Mouse (Mus musculus): ENCODE measurements around the gene Eif3f. TPM values are rescaled to one million over a fixed set of nuclear protein-coding genes. Genes with fewer than 3 reads are reported as not detected.

Eif3f gene
- 93.2 and 111 TPM in 2 replicates for polyA plus RNA-seq (2015; fragmentation: Nextera tagmentation; extraction: Ambion mirVana)

DNA sequence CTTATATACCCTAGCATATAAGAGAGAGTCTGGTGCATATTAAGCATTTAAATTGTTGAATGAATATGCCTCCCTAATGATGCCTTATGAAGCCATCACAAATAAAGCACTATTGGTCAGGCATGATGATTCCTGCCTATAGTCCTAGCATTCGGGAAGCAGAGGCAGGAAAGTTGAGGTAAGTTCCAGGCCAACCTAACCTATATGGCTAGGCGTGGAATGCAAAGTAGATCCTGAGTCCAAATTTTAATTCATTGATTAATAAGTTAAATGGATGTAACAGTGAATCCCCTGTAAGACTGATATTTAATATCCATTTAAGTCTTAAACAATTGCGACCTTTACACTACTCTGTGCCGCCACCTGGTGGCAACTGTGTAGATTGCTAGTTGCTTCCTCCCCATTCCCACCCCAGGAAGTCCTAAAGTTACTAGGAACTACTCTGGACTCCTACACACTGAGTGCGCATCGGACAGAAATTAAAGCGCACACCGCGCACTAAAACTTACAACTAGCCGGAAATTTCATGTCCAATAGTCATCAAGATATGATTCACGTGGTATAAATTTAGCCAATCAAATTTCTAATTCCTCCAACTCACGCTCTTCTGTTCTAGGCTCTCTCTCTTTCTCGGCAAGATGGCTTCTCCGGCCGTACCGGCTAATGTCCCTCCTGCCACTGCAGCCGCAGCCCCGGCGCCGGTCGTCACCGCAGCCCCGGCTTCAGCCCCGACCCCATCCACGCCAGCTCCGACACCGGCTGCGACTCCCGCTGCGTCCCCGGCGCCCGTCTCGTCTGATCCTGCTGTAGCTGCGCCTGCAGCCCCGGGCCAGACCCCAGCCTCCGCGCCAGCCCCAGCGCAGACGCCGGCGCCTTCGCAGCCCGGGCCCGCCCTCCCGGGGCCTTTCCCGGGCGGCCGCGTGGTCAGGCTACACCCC is at the start of gene Eif3f:
Gene Eif3f (plus strand): TSS at position 624 of the 938 bp plus-strand sequence.
- Histone ChIP-seq H3K27ac (peak within 1 kb of the TSS; percentile 70), H3K9ac (peak within 1 kb of the TSS; percentile 98), H3K9me3 (no peaks in the 10 kb centered on the region), H3K4me1 (peaks cover 15% of the 10 kb centered on the region), H3K4me2 (peak within 1 kb of the TSS; percentile 80), H3K36me3 (peaks cover 26% of the 10 kb centered on the region), H3K4me3 (peak within 1 kb of the TSS; percentile 100), H3K27me3 (no peaks in the 10 kb centered on the region)
- 2% methylated on average over 50 of the region's 50 CpGs for WGBS
- ATAC-seq (ENCODE audit: insufficient number of reproducible peaks, insufficient read depth, low FRiP score, low TSS enrichment, low read depth) = peak; percentile 95

DNA sequence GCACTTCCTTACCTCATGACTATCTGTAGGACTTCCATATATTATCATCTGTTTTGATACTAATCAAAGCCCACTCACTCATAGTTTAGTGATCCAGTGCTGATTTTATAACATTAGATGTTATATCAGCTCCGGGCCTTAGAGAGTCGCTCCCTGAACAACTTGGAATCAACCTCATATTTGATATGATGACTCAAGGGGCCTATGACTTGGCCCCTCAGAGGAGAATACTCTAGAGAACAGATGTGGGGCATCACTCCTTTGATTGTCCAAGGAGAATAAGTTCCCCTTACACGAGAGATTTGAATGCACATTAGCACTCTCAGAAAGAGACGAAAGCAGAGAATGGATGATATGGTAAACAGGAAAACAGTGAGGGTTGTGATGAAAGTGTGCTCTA is 49.3 kb upstream of the Eif3f start, which contains the start of gene Olfr518:
Gene Olfr518 (minus strand): TSS at position 101 of the 400 bp plus-strand sequence.
- Histone ChIP-seq H3K9ac (no peak within 1 kb of the TSS), H3K9me3 (no peaks in the 10 kb centered on the region), H3K36me3 (no peaks in the 10 kb centered on the region), H3K4me3 (no peak within 1 kb of the TSS), H3K4me2 (no peak within 1 kb of the TSS), H3K27me3 (no peaks in the 10 kb centered on the region), H3K27ac (no peak within 1 kb of the TSS), H3K4me1 (no peaks in the 10 kb centered on the region)
- no peak for ATAC-seq (ENCODE audit: insufficient number of reproducible peaks, insufficient read depth, low FRiP score, low TSS enrichment, low read depth)
- 86% methylated on average over 4 of the region's 4 CpGs for WGBS

GRCm38 (mm10) chr7:108894320-108894719 is 39.9 kb upstream of the Eif3f start, which contains the start of gene Olfr519:
Gene Olfr519 (minus strand): TSS chr7:108894420.
- H3K4me3 ChIP-seq = no peak within 1 kb of the TSS
- no peaks in the 10 kb centered on the region for H3K4me1 ChIP-seq
- H3K27me3 ChIP-seq = no peaks in the 10 kb centered on the region
- WGBS = 86% methylated on average over 5 of the region's 5 CpGs
- ATAC-seq (ENCODE audit: insufficient number of reproducible peaks, insufficient read depth, low FRiP score, low TSS enrichment, low read depth) = no peak
- H3K9ac ChIP-seq = no peak within 1 kb of the TSS
- no peak within 1 kb of the TSS for H3K27ac ChIP-seq
- no peak within 1 kb of the TSS for H3K4me2 ChIP-seq
- no peaks in the 10 kb centered on the region for H3K36me3 ChIP-seq
- no peaks in the 10 kb centered on the region for H3K9me3 ChIP-seq

DNA sequence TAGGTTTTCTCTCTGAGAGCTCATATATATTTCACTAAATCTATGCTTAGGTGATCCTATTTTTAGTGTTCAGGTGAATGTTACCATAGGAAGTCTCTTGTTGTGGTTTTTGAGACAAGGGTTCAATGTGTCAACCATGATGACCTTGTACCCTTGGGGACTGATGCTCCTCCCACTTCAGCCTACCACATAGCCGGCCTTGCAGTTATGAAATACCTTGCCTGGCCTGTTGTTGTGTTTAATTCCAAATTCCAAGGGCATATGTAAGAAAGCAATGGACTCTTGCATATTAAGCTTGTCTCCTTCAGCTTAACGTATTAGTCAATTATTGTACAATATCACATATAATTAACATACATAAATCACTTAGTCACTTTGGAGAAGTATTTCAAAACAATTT is 30.2 kb upstream of the Eif3f start:
- no peaks in the 10 kb centered on the region for H3K36me3 ChIP-seq
- no peak overlapping the region for H3K9ac ChIP-seq
- no peaks in the 10 kb centered on the region for H3K27me3 ChIP-seq
- H3K4me3 ChIP-seq = no peak overlapping the region
- no peak overlapping the region for H3K4me2 ChIP-seq
- H3K4me1 ChIP-seq = no peaks in the 10 kb centered on the region
- H3K9me3 ChIP-seq = no peaks in the 10 kb centered on the region
- 73% methylated on average over 2 of the region's 2 CpGs for WGBS
- no peak overlapping the region for H3K27ac ChIP-seq
- ATAC-seq (ENCODE audit: insufficient number of reproducible peaks, insufficient read depth, low FRiP score, low TSS enrichment, low read depth) = no peak

GRCm38 (mm10) chr7:108927043-108927442 is 7.2 kb upstream of the Eif3f start:
- ATAC-seq (ENCODE audit: insufficient number of reproducible peaks, insufficient read depth, low FRiP score, low TSS enrichment, low read depth) = no peak
- 65% methylated on average over 4 of the region's 4 CpGs for WGBS
- H3K4me2 ChIP-seq = no peak overlapping the region

GRCm38 (mm10) chr7:108928280-108929188 is 5.7 kb upstream of the Eif3f start:
- no peak overlapping the region for H3K4me2 ChIP-seq
- no peak overlapping the region for H3K27ac ChIP-seq
- no peaks in the 10 kb centered on the region for H3K36me3 ChIP-seq
- 74% methylated on average over 11 of the region's 11 CpGs for WGBS
- no peaks in the 10 kb centered on the region for H3K9me3 ChIP-seq
- H3K4me1 ChIP-seq = no peaks in the 10 kb centered on the region
- no peaks in the 10 kb centered on the region for H3K27me3 ChIP-seq
- no peak for ATAC-seq (ENCODE audit: insufficient number of reproducible peaks, insufficient read depth, low FRiP score, low TSS enrichment, low read depth)
- H3K9ac ChIP-seq = no peak overlapping the region
- H3K4me3 ChIP-seq = no peak overlapping the region

More at GRCm38 (mm10) chr7:108927043-108927442, 7.2 kb upstream of the Eif3f start:
- H3K27ac ChIP-seq = no peak overlapping the region
- H3K4me3 ChIP-seq = no peak overlapping the region
- no peak overlapping the region for H3K9ac ChIP-seq
- no peaks in the 10 kb centered on the region for H3K4me1 ChIP-seq
- H3K27me3 ChIP-seq = no peaks in the 10 kb centered on the region
- no peaks in the 10 kb centered on the region for H3K9me3 ChIP-seq
- H3K36me3 ChIP-seq = no peaks in the 10 kb centered on the region

DNA sequence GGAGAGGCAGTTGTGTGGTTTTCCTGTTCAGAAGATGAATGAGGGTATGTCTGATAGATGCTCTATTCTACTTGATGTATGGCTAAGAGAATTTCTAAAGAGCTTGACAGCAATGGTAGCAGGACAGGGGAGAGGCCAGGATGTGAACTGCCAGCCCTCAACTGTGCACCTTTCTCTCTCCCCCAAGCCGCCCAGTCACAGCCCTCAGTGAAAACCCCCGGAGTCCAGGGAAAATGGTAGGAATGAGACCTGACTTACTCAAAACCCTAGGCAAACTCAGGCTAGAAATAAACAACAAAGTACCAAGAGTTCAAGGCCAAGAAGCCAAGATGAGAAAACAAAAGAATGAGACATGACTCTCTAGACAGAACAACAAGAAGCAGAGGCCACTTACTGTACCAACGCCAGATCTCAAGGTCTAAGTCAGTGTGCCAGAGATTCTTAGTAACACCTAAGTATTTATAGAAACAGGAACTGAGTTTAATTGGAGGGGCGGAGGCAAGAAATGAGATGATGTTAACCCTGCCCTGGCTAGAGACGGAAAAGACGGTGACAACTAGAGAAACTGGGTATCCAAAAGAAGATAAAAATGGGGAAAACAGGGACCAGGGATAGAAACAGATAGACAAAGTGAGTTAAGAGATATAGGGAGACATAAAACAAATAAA is 4.4 kb upstream of the Eif3f start, which contains the start of gene Nlrp10:
Gene Nlrp10 (minus strand): TSS at position 453 of the 668 bp plus-strand sequence.
- no peak for ATAC-seq (ENCODE audit: insufficient number of reproducible peaks, insufficient read depth, low FRiP score, low TSS enrichment, low read depth)
- Histone ChIP-seq H3K4me3 (no peak within 1 kb of the TSS), H3K27me3 (no peaks in the 10 kb centered on the region), H3K27ac (no peak within 1 kb of the TSS), H3K9ac (no peak within 1 kb of the TSS), H3K4me1 (0 out of 2 replicates have a peak, but pooled peaks cover under 1% of the 10 kb centered on the region), H3K36me3 (no peaks in the 10 kb centered on the region), H3K4me2 (no peak within 1 kb of the TSS), H3K9me3 (no peaks in the 10 kb centered on the region)
- WGBS = 66% methylated on average over 6 of the region's 6 CpGs

- Histone ChIP-seq H3K27me3 (no peaks in the 10 kb centered on the region), H3K9me3 (no peaks in the 10 kb centered on the region), H3K4me3 (peak overlapping the region; percentile 100), H3K36me3 (peaks cover 33% of the 10 kb centered on the region), H3K9ac (peak overlapping the region; percentile 98), H3K4me2 (peak overlapping the region; percentile 80), H3K27ac (peak overlapping the region; percentile 70), H3K4me1 (peaks cover 15% of the 10 kb centered on the region)
- 2% methylated on average over 8 of the region's 8 CpGs for WGBS
- ATAC-seq (ENCODE audit: insufficient number of reproducible peaks, insufficient read depth, low FRiP score, low TSS enrichment, low read depth) = no peak
These were observed 619 bp downstream of the Eif3f start for GRCm38 (mm10) chr7:108934836-108935235.

GRCm38 (mm10) chr7:108935411-108935810 is 1.2 kb downstream of the Eif3f start:
- H3K4me2 ChIP-seq = peak overlapping the region; percentile 80
- H3K27ac ChIP-seq = no peak overlapping the region
- H3K36me3 ChIP-seq = peaks cover 39% of the 10 kb centered on the region
- peaks cover 15% of the 10 kb centered on the region for H3K4me1 ChIP-seq
- H3K9ac ChIP-seq = peak overlapping the region; percentile 98
- H3K9me3 ChIP-seq = no peaks in the 10 kb centered on the region
- WGBS = 82% methylated on average over 7 of the region's 7 CpGs
- ATAC-seq (ENCODE audit: insufficient number of reproducible peaks, insufficient read depth, low FRiP score, low TSS enrichment, low read depth) = no peak
- H3K4me3 ChIP-seq = peak overlapping the region; percentile 100
- no peaks in the 10 kb centered on the region for H3K27me3 ChIP-seq

- WGBS = 96% methylated on average over 4 of the region's 4 CpGs
- peaks cover 51% of the 10 kb centered on the region for H3K36me3 ChIP-seq
- no peaks in the 10 kb centered on the region for H3K9me3 ChIP-seq
- ATAC-seq (ENCODE audit: insufficient number of reproducible peaks, insufficient read depth, low FRiP score, low TSS enrichment, low read depth) = no peak
- no peaks in the 10 kb centered on the region for H3K27me3 ChIP-seq
- no peak overlapping the region for H3K4me2 ChIP-seq
- peaks cover 15% of the 10 kb centered on the region for H3K4me1 ChIP-seq
- no peak overlapping the region for H3K27ac ChIP-seq
- no peak overlapping the region for H3K4me3 ChIP-seq
- H3K9ac ChIP-seq = no peak overlapping the region
These were observed 2.4 kb downstream of the Eif3f start for GRCm38 (mm10) chr7:108936591-108936990.

DNA sequence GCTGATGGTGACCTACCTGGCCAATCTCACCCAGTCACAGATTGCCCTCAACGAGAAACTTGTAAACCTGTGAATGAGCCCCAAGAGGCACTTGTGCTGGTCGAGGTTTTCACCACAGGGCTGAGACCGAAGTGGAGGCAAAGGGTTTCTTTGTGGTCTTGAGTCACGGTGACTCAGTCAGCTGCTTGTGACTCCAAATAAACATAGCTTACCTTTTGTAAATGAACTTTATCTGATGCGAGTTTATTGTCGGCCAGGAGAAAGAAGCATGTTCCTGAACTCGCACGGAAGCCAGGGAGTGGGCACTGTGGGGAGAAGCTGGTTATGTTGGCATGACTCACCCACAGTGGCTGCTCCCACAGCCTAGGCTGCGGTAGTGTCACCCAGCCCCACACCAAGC is 7.2 kb downstream of the Eif3f start:
- WGBS = 91% methylated on average over 9 of the region's 9 CpGs
- Histone ChIP-seq H3K27ac (no peak overlapping the region), H3K4me3 (no peak overlapping the region), H3K4me2 (no peak overlapping the region), H3K36me3 (peaks cover 75% of the 10 kb centered on the region), H3K9ac (no peak overlapping the region), H3K27me3 (no peaks in the 10 kb centered on the region), H3K9me3 (no peaks in the 10 kb centered on the region), H3K4me1 (no peaks in the 10 kb centered on the region; the same call in 1 of the 2 replicates)
- ATAC-seq (ENCODE audit: insufficient number of reproducible peaks, insufficient read depth, low FRiP score, low TSS enrichment, low read depth) = no peak

All from embryonic facial prominence, embryonic 13.5 days (tissue).